Mouse (Mus musculus): ENCODE measurements around the gene Rhox4e.
"Not testable (repeated sequence)": the region's sequence is repeated elsewhere in the genome, so short reads cannot be mapped to it uniquely, and the experiment has no call there.

Gene Rhox4e

GRCm38 (mm10) chrX:37557112-37557511 is at the start of gene Rhox4e:
Gene Rhox4e, plus strand, starts transcription at chrX:37557412.
- not testable (repeated sequence) for DNase-seq (ENCODE audit: low spot score)

- not testable (repeated sequence) for DNase-seq (ENCODE audit: low spot score)
Observed at GRCm38 (mm10) chrX:37514059-37514458, 43.2 kb upstream of the Rhox4e start, which contains the start of gene Rhox4d. Gene Rhox4d, plus strand, starts transcription at chrX:37514359.

GRCm38 (mm10) chrX:37530152-37530551 is 27.1 kb upstream of the Rhox4e start, which contains the start of gene Rhox2e:
Gene Rhox2e, plus strand, starts transcription at chrX:37530452.
- DNase-seq (ENCODE audit: low spot score) = not testable (repeated sequence)

- not testable (repeated sequence) for DNase-seq (ENCODE audit: low spot score)
Observed at GRCm38 (mm10) chrX:37541719-37542118, 15.5 kb upstream of the Rhox4e start, which contains the start of gene Rhox3e. Gene Rhox3e, plus strand, starts transcription at chrX:37542019.

GRCm38 (mm10) chrX:37571105-37571504 is 13.9 kb downstream of the Rhox4e start, which contains the start of gene Rhox2f:
Gene Rhox2f, plus strand, starts transcription at chrX:37571405.
- not testable (repeated sequence) for DNase-seq (ENCODE audit: low spot score)

- DNase-seq (ENCODE audit: low spot score) = not testable (repeated sequence)
Observed at GRCm38 (mm10) chrX:37572638-37573037, 15.4 kb downstream of the Rhox4e start.

GRCm38 (mm10) chrX:37580692-37581091 is 23.5 kb downstream of the Rhox4e start, which contains the start of gene Rhox3f:
Gene Rhox3f, plus strand, starts transcription at chrX:37580992.
- not testable (repeated sequence) for DNase-seq (ENCODE audit: low spot score)

GRCm38 (mm10) chrX:37607604-37608003 is 50.4 kb downstream of the Rhox4e start, which contains the start of gene Rhox4f:
Gene Rhox4f, minus strand, starts transcription at chrX:37607704.
- not testable (repeated sequence) for DNase-seq (ENCODE audit: low spot score)

Data from ovary, postnatal 36 days (tissue).